Mouse (Mus musculus) stomach, embryonic 16.5 days (tissue): ENCODE measurements around the gene Ubac2. TPM values are rescaled to one million over a fixed set of nuclear protein-coding genes. Genes with fewer than 3 reads are reported as not detected.

ENCODE experiments used
- ATAC-seq: fragments of 200-750 bp; cut with Nextera tagmentation; 2 replicates; pipeline ENCODE4 v1.8.0; 2017; ENCODE audit warnings: moderate number of reproducible peaks, moderate TSS enrichment; ENCODE audit not compliant: insufficient read depth, low FRiP score
- H3K27ac ChIP-seq: fragments of 300-500 bp; sonication (generic); 2 replicates; pipeline ENCODE4 v1.5.1; 2014; ENCODE audit warnings: low read length
- H3K27me3 ChIP-seq: fragments of 300-500 bp; sonication (generic); 2 replicates; pipeline ENCODE4 v1.6.1; 2014; ENCODE audit warnings: low read length, control low read depth, mixed read lengths; ENCODE audit not compliant: control insufficient read depth, insufficient read depth
- H3K36me3 ChIP-seq: fragments of 300-500 bp; sonication (generic); 2 replicates; pipeline ENCODE4 v1.6.1; 2014; ENCODE audit warnings: low read length; ENCODE audit not compliant: control insufficient read depth, insufficient read depth
- H3K4me1 ChIP-seq: fragments of 300-500 bp; sonication (generic); 2 replicates; pipeline ENCODE4 v1.6.1; 2014; ENCODE audit warnings: low read length, control low read depth, mixed read lengths; ENCODE audit not compliant: control insufficient read depth, insufficient read depth
- H3K4me2 ChIP-seq: fragments of 300-500 bp; sonication (generic); 2 replicates; pipeline ENCODE4 v1.6.1; 2014; ENCODE audit warnings: low read depth, low read length, mixed read lengths
- H3K4me3 ChIP-seq: fragments of 300-500 bp; sonication (generic); replicated peaks from 2 replicates; pipeline ENCODE4 v1.5.1; 2014; ENCODE audit warnings: mild to moderate bottlenecking, low read length
- H3K9ac ChIP-seq: fragments of 300-500 bp; sonication (generic); 2 replicates; pipeline ENCODE4 v1.6.1; 2014; ENCODE audit warnings: low read length
- H3K9me3 ChIP-seq: fragments of 300-500 bp; sonication (generic); replicated peaks from 2 replicates; pipeline ENCODE4 v1.6.1; 2016; ENCODE audit warnings: low read length, control low read depth; ENCODE audit not compliant: control insufficient read depth
- WGBS: fragments of 180-500 bp; shearing (Covaris S2); extraction: QIAGEN DNeasy Blood & Tissue Kit; methylation state at CpG from one replicate; pipeline ENCODE4 v1.1.7; 2014; 5-methylcytosine and 5-hydroxymethylcytosine counted together
- polyA plus RNA-seq: library from polyadenylated mRNA; unstranded; fragments of >200 nt; fragmentation: Nextera tagmentation; extraction: Ambion mirVana; gene quantifications from 2 replicates; pipeline ENCODE4 v1.2.1, GENCODE M21; 2015

The Ubac2 gene
- polyA plus RNA-seq, 1 experiment from 2014 or later, result 54.9 TPM

- no peak overlapping the region for H3K27ac ChIP-seq
- no peak for ATAC-seq
Observed at GRCm38 (mm10) chr14:121879266-121879840, 933 bp downstream of the Ubac2 start.

GRCm38 (mm10) chr14:121881211-121881610 is 2.8 kb downstream of the Ubac2 start:
- ATAC-seq, result no peak
- WGBS, result 73% methylated on average over 7 of the region's 7 CpGs

More at GRCm38 (mm10) chr14:121879266-121879840, 933 bp downstream of the Ubac2 start:
- peak overlapping the region; percentile 98 for H3K9ac ChIP-seq
- no peaks in the 10 kb centered on the region for H3K36me3 ChIP-seq
- H3K27me3 ChIP-seq, result no peaks in the 10 kb centered on the region
- 8% methylated on average over 16 of the region's 16 CpGs for WGBS
- H3K4me3 ChIP-seq, result peak overlapping the region; percentile 97
- H3K4me1 ChIP-seq, result peaks cover 41% of the 10 kb centered on the region
- H3K9me3 ChIP-seq, result no peaks in the 10 kb centered on the region
- H3K4me2 ChIP-seq, result peak overlapping the region; percentile 98

GRCm38 (mm10) chr14:121884150-121884797 is 5.9 kb downstream of the Ubac2 start:
- no peaks in the 10 kb centered on the region for H3K36me3 ChIP-seq
- no peak overlapping the region for H3K4me2 ChIP-seq
- H3K27me3 ChIP-seq, result no peaks in the 10 kb centered on the region
- WGBS, result 38% methylated on average over 6 of the region's 6 CpGs
- peaks cover 40% of the 10 kb centered on the region for H3K4me1 ChIP-seq
- no peak for ATAC-seq
- H3K9ac ChIP-seq, result no peak overlapping the region; the same call in 1 of the 2 replicates
- no peak overlapping the region for H3K4me3 ChIP-seq
- H3K9me3 ChIP-seq, result no peaks in the 10 kb centered on the region
- H3K27ac ChIP-seq, result no peak overlapping the region

More at GRCm38 (mm10) chr14:121881211-121881610, 2.8 kb downstream of the Ubac2 start:
- H3K4me3 ChIP-seq, result no peak overlapping the region
- H3K9me3 ChIP-seq, result no peaks in the 10 kb centered on the region
- peak overlapping the region; percentile 31; the same call in 1 of the 2 replicates for H3K9ac ChIP-seq
- H3K36me3 ChIP-seq, result no peaks in the 10 kb centered on the region
- no peaks in the 10 kb centered on the region for H3K27me3 ChIP-seq
- H3K4me1 ChIP-seq, result peaks cover 45% of the 10 kb centered on the region
- H3K4me2 ChIP-seq, result no peak overlapping the region
- no peak overlapping the region for H3K27ac ChIP-seq

GRCm38 (mm10) chr14:121893747-121894146 is 15.3 kb downstream of the Ubac2 start:
- H3K9ac ChIP-seq, result no peak overlapping the region; the same call in 1 of the 2 replicates
- H3K9me3 ChIP-seq, result no peaks in the 10 kb centered on the region
- H3K27me3 ChIP-seq, result no peaks in the 10 kb centered on the region
- 73% methylated on average over 6 of the region's 6 CpGs for WGBS
- no peak overlapping the region for H3K4me3 ChIP-seq
- peaks cover 5% of the 10 kb centered on the region; the same call in 1 of the 2 replicates for H3K4me1 ChIP-seq
- no peak overlapping the region for H3K27ac ChIP-seq
- no peaks in the 10 kb centered on the region for H3K36me3 ChIP-seq
- no peak overlapping the region for H3K4me2 ChIP-seq
- no peak for ATAC-seq

GRCm38 (mm10) chr14:121894511-121895135 is 16.2 kb downstream of the Ubac2 start:
- Histone ChIP-seq H3K9ac (no peak overlapping the region), H3K4me2 (no peak overlapping the region), H3K4me1 (peaks cover 5% of the 10 kb centered on the region; the same call in 1 of the 2 replicates), H3K9me3 (no peaks in the 10 kb centered on the region), H3K27me3 (no peaks in the 10 kb centered on the region), H3K27ac (no peak overlapping the region), H3K36me3 (no peaks in the 10 kb centered on the region), H3K4me3 (no peak overlapping the region)
- WGBS, result 71% methylated on average over 5 of the region's 5 CpGs
- ATAC-seq, result no peak

GRCm38 (mm10) chr14:121895316-121895715 is 16.9 kb downstream of the Ubac2 start:
- no peak overlapping the region for H3K4me3 ChIP-seq

GRCm38 (mm10) chr14:121896126-121897090 is 18.0 kb downstream of the Ubac2 start:
- H3K4me1 ChIP-seq, result peaks cover 5% of the 10 kb centered on the region; the same call in 1 of the 2 replicates
- no peaks in the 10 kb centered on the region for H3K27me3 ChIP-seq
- no peaks in the 10 kb centered on the region for H3K9me3 ChIP-seq
- WGBS, result 45% methylated on average over 6 of the region's 6 CpGs
- H3K36me3 ChIP-seq, result no peaks in the 10 kb centered on the region
- peak overlapping the region; percentile 40; the same call in 1 of the 2 replicates for H3K27ac ChIP-seq
- ATAC-seq, result no peak
- no peak overlapping the region for H3K4me3 ChIP-seq
- H3K9ac ChIP-seq, result no peak overlapping the region
- H3K4me2 ChIP-seq, result no peak overlapping the region

More at GRCm38 (mm10) chr14:121895316-121895715, 16.9 kb downstream of the Ubac2 start:
- Histone ChIP-seq H3K4me2 (no peak overlapping the region), H3K4me1 (peaks cover 5% of the 10 kb centered on the region; the same call in 1 of the 2 replicates), H3K36me3 (no peaks in the 10 kb centered on the region), H3K27ac (no peak overlapping the region), H3K27me3 (no peaks in the 10 kb centered on the region), H3K9ac (no peak overlapping the region), H3K9me3 (no peaks in the 10 kb centered on the region)
- ATAC-seq, result no peak
- WGBS, result 74% methylated on average over 4 of the region's 4 CpGs

GRCm38 (mm10) chr14:121897773-121898172 is 19.4 kb downstream of the Ubac2 start:
- H3K4me3 ChIP-seq, result no peak overlapping the region
- peaks cover 5% of the 10 kb centered on the region; the same call in 1 of the 2 replicates for H3K4me1 ChIP-seq
- ATAC-seq, result no peak
- no peak overlapping the region for H3K4me2 ChIP-seq
- no peaks in the 10 kb centered on the region for H3K27me3 ChIP-seq
- no peak overlapping the region for H3K9ac ChIP-seq
- 72% methylated on average over 2 of the region's 2 CpGs for WGBS
- H3K9me3 ChIP-seq, result no peaks in the 10 kb centered on the region
- H3K27ac ChIP-seq, result no peak overlapping the region
- H3K36me3 ChIP-seq, result no peaks in the 10 kb centered on the region
